Mouse (Mus musculus) cerebellum, postnatal 36 days (tissue): Measurements from ENCODE around the gene Cmas.
A peak's percentile ranks its signal among the peaks of the same experiment; 100 is the strongest.

Experiments
- DNase-seq, 2 experiments: peaks; one replicate each; pipeline ENCODE4 v3.0.0; 2021 to 2022; ENCODE audit warnings: mixed read lengths in 2 of 2

Gene Cmas

DNA sequence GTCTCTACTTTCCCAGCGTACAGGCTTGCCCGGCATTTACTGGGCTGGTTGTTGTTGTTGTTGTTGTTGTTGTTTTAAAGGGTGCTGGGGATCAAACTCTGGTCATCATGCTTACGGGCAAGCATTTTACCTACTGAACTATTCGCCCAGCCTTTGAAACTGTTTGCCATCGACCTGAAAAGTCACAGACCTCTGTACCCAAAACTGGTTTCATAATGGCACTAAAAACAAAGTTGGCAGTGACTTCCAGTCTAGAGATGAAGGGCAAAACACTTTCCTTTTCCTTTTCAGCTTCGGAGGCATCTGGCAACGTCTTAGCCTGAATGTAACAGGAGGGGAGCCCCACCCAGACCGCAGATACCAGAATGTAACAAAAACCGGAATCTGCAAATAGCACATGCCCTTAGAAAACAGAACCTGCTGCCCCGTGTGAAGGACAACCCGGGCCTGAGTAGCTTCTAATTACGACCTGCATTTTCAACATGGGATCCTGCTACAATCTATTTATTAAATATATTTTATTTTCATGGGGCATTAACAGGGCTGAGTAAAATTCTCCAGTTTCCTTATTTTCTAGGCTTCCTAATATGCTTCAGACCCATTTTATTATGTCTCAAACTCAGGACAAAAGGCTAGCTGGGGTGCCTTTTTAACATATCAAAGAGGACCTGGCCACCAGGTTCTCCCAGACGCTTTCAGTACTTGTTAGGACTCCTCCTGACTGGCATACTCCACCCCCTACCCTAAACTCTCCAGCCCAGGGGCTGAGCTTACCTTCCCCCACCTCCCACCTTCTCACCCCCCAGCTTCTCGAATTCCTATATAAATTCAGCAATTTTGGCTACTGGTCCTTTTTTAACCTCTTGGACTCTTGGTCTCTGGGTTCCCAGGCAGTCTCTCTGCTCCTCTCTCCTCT is 3.9 kb upstream of the Cmas start:
- no peak for DNase-seq

DNA sequence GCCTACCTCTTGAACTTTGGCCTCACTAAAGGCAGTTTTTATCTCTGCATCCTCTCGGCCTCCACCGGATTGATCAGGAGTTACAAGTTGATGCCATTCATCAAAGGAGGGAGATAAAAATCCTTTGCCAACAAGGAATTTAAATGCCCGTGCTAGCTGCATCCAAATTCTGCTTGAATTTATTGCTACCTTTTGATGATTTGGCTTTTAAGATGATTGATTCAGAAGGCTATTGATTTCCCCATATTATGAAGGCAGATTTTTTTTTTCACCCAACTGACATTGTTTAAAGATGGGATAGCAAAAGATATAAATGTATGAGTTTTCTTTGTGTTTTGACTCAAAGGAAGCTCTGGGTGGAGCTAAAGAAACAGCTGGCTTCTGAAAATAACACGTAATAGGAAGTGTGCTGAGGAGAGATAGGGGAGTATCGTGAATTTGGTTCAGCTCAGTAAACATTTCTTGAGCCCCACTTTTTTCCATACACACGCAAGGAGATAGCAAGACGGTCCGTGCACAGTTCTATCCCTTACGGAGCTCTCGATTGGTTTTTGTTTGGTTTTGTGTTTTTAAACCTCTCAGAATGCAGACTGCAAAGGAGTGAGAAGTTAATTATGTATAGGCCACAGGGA is 964 bp downstream of the Cmas start:
- DNase-seq, result no peak

DNA sequence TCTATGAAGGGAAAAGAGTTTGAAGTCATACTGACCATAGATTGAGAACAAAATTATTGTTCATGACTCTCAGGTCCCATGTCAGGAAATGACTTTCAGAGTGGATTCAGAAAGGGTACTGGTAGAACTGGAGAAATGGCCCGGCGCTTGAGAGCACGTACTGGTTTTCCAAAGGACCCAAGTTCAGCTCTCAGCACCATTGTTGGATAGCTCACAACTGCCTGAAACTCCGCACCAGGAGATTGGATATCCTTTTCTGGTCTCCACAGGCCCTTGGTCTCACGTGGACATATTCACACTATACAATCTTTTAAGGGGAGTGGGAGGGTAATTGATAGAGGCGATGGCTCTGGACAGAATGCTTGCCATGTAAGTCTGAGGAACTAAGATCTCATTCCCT is 1.5 kb downstream of the Cmas start:
- DNase-seq, result no peak

DNA sequence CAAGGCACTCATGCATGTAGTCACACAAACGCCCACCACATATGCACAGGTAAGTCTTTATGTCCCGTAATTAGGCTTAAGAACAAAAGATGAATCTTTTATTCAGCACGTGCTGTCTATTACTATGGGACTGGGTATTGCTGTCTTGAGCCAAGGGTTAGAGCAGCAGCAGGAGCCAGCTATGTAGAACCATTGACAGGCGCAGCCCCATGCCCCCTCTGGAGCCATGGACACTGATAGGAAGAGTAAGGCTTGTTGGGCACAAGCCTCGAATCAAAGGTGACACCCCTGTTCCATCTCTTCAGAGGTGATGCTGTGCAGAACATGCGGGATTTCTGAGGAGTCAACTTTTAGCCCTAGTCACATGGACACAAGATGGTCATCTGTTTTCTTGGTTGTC is 2.1 kb downstream of the Cmas start:
- no peak for DNase-seq

DNA sequence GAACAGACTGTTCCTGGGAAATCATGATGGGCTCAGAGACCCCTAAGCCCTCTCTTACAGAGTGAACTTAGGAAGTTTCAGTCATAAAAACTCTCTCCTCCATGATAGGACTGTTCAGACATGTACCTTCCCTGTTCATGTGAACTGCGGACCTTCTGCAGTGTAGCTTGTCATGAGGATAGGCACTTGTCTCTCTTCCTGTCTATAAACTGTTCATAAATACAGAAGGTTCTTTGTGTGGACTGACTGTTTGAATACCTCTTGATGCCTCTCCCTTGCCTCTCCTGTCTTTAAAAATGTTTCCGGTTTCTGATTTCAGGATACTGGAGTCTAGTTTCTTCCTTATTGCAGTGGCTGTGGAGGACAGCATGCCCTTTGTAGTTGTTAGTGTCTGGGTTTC is 3.1 kb downstream of the Cmas start:
- no peak for DNase-seq

DNA sequence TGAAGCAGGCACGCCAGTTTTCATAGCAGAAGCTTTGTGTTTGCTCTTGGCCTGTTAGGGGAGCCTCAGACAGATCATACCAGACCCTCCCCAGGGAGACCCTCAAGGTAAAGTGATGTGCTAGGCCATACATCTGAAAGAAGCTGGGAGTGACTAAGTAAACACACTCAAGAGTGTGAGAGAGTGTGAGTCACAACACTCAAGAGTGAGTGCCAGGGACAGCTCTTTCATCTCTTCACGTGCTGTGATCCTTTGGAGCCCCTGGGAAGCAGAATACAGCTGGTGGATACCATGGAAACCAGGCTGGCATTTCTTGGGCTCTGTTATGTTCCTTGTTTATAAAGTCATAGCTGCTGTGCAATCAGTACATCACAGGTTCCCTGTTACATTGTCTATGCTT is 8.4 kb downstream of the Cmas start:
- no peak for DNase-seq

DNA sequence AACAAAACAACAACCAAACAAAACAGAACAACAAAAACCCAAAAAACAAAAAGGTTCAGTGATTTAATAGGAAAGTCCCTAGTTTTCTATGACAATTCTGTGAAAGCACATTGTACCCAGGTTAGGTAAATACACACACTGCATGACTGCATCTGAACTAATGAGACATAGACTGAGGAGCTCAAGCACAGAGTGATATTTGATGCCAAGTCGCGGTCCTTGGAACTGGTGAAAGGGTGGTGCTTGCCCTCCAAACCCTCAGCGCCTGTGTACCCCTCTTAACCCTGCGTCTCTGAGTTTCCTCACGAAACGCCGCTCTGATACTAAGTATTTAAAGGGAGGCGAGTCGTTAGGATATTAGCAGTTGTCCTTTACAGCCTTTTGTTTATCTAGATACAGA is 10.8 kb downstream of the Cmas start:
- DNase-seq, result no peak

DNA sequence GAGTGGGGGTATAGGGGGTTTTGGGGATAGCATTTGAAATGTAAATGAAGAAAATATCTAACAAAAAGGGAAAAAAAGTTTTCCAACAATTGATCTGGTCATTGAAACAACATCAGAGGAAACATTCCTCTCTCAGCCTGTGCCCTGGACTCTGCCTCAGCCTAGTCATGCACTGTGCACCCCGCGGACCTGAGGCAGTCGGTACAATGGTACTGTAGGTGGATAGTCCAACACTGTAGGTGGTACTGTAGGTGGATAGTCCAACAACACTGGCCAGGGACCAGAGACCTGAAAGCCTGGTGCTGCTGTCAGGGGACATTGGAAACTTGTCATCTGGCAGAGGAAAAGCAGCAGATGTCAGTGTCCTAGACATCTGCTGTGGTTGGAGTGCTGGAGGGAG is 13.4 kb downstream of the Cmas start:
- DNase-seq, result no peak

DNA sequence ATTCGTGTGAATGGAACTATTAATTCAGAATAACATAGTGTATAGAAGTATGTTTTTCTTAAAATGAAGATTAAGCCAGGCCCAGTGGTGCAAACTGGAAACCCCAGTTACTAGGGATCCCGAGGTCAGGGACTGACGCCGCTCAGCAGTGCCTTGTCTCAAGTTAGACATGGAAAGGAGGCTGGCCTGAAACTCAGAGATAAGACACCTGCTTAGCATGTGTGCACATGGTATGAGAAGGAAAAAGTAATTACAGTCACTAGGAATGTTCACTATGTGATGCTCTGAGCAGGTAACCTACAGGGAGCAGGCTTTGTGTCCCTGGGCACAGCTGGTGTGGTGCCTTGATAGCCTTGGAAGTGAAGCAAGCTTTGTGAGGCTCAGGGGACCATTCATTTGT is 15.2 kb downstream of the Cmas start:
- no peak for DNase-seq

DNA sequence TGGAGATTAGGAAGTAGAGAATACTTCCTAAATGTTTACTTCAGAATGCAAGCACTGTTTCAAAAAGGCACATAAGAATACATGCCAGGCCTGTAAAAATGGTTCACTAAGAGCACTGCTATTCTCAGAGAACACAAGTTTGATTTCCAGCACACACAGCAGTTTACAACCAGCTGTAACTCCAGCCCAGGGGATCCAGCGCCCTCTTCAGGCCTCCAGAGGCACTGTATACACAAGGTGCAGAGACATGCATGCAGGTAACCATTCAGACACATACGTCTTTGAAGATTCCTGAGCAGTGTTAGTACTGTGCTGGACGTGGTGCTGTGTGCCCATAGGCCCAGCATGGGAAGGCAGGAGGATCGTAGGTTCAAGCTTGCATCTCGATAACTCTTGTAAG is 17.1 kb downstream of the Cmas start:
- no peak for DNase-seq

DNA sequence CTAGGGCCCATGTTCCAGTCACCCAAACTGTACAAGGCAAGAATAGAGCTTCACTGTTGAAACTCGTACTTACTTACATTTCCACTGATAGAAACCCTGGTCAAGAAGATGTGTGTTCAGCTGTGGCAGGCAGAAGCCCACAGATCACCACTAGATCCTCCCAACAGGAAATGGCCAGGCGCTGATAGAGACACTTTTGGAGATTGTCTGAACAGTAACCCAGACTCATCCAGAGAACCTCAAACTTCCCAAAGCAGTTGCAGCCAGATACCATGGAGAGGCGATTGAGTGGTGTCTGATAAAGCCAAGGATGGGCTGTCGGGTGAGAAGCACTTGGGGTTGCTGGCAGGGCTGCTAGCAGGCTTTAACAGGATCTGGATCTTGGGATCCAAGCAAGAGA is 20.4 kb downstream of the Cmas start:
- DNase-seq, result no peak

DNA sequence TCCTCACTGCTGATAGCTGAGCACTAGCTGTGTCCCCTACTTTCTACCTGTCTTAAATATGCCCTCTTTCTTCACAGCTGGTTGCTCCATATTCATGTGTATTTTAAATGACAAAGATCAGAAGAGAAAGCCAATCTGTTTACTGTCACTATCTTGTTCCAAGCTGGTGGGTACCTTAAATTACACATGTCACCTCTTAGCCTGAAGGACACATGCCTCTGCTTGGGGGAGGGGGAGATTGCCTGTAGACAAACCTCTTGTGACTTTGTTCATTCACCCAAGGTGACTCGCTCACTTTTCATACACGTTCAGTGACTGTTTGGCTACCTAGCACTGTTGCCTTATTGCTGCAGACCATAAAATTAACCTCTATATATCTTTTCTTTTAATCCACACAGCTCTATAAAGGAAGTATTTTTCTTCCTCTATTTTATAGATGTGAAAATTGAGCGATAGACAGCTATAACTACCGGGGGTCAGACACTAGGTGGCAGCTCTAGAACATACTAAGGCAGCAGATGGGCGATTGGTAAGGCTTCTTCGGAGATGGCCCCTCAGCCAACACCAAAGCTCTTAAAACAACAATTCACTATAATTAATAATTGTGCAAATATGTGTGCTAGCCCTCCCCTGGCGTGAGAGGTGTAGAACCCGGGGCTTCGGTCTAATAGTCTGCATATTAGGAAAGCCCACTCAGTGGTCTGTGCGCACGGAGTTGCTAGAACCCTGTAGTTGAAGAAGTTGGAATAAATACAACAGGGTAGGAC is 22.7 kb downstream of the Cmas start:
- DNase-seq, result peak; percentile 63 to 64

DNA sequence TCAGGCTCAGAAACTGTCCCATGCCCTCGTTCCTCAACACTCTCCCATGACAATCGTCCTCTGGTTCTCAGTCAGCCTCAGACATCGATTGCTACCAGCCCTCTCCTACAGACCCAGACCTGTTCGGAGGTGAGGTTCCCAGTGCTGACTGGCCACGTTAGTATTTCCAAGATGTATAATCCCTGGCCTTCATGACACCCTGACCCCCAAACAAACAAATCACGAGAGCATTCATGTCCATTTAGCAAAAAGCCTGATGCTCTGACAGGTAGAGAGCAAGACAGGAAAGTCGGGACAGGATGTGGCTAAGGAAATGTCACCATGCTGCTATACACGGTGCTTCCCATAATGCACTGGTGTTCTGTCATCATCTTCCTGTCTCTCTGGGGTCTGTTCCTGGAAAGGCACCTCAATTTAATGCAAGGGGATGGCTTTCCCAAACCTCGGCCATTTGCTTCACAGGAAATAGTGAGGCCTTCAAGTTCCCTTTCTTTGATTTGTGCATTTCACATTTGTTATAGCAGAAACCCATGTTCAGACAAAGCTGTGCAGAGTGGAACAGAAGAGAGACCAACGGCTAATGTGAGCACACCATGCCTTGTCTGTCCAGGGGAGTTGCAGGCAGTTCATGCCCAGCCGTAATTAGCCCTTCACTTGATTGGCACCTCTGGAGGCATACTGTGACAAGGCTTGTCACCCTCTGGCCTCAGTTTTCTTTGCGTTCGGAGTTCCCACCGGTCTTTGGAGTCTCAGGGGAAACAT is 23.5 kb downstream of the Cmas start:
- DNase-seq, result no peak

DNA sequence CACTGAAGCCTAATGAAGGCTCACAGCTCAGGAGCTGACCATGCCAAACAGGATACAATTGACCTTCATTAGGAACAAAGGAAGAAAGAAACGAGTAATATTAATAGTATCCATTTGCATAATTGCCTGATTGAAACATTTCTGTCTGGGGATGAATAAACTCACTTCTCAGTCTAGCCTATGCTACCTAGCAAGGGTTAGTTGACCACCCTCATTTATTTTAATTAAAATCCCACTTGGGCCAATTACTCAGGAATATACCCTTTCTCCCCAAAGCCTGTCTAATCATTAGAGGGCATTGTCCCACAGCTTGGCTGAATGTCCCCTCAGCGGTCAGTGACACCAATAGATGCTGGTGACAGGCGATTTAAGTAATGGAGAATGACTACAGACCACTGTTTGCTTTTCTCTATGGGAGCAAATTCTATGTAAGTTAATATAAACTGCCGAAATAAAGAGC is 24.1 kb downstream of the Cmas start:
- DNase-seq, result no peak

DNA sequence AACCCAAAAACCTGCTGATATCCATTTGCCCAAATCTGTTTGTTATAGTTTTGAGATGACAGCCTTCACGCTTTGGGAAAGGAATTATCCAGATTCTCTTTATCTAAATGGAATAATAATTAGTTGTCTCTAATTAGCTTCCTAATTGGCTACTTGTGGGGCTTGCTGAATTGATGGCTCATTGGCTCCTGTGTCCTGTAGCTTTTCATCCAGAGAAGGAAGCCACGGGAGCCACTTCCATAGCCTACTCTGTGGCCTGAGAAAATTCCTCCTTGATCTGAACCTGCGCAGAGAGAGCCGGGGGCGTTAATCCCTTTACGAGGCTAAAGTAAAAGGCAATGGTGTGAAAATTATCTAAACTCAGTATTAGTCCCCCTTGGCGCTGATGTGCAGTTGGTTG is 24.8 kb downstream of the Cmas start:
- no peak for DNase-seq

DNA sequence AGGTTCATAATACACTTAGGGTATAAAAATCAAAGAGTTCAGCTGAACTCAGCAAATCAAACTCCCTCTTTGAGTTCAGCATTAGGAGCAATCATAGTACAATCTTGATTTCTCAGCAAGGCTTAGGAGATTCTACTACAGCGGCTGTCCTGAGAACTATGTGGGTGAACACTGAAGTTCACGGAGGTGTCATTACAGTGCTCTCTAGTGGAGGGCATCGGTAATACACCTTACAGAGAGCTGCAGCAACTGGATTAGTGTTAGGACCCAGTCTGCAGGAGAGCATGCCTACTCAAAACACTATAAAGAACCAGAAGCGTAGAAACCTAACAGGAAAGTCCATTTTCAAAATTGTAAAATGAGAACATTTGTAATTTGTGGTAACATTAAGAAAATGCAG is 28.9 kb downstream of the Cmas start:
- DNase-seq, result peak; percentile 39 to 51

DNA sequence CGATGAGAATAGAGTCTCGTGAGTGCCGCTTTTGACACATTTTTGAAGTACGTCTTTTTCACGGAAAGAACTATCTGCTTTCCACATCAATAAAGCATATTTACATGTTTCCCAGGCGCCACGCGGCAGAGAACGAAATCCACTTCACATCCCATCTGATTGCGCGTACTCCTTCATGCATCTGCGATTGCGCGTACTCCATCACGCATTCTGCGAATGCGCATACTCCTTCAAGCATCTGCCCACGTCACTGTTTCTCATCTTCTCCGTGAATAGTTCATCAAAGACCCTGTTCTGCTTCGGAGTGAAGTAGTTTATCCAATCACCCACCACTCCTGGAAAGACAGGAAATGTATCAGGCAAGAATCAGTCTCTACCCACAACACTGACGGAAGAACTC is 29.6 kb downstream of the Cmas start:
- no peak for DNase-seq

DNA sequence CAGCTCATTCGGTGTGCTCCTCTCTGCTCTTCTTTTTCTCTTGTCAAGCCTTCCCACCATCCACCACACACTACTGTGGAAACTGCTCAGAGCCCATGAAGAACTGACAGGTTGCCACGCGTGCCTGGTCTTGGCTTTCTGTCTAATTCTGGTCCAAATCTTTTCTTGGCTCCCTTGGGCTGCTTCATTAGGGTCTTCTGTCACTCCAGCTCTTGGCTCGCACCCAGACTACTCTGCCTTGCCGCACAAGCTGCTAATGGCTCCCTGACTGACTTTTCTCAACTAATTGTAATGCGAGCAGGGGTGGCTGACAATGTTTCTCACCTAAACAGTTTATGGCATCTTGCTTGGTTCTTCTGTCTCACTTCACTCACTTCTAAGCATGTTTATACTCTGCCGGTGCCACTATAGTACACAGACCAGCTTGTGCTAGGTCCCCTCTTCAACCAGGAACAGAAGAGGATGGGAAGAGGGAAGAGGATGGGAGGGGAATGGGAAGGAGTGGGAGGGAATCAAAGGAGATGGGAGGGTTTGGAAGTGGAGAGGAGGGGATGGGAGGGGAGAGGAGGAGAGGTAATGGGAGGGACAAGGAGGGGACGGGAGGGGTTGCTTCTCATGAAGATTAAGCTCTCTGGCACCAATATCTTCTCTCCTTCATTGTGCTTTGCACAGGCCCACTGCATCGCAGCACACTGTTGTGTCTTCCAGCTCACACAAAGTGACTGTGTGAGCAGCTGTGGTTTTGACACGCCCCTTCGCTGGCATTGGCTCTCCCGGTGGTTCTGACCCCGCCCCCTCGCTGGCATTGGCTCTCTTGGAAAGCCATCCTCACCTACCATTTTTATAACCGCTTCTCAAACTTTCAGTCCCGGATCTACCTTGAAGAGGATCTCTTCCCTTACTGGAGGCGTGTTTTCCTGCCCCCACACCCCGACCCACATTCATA is 31.8 kb downstream of the Cmas start:
- DNase-seq, result no peak

DNA sequence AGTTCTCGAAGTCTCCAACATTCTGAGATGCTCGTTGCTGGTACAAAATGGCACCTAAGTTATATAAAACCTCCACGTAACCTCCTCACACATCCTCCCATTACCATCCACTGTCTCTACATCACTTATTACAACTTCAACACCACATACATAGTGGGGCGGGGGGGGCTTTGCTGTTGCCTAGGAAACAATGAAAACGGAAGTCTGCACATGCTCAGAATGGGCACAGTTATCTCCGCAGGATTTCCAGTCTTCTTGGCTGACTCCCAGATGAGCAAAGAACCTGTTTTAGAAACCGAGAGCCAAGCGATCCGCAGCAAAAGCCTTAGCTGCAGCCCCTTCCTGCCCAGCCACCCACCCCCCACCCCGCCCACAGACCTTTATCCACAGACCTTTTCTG is 33.2 kb downstream of the Cmas start:
- DNase-seq, result no peak

DNA sequence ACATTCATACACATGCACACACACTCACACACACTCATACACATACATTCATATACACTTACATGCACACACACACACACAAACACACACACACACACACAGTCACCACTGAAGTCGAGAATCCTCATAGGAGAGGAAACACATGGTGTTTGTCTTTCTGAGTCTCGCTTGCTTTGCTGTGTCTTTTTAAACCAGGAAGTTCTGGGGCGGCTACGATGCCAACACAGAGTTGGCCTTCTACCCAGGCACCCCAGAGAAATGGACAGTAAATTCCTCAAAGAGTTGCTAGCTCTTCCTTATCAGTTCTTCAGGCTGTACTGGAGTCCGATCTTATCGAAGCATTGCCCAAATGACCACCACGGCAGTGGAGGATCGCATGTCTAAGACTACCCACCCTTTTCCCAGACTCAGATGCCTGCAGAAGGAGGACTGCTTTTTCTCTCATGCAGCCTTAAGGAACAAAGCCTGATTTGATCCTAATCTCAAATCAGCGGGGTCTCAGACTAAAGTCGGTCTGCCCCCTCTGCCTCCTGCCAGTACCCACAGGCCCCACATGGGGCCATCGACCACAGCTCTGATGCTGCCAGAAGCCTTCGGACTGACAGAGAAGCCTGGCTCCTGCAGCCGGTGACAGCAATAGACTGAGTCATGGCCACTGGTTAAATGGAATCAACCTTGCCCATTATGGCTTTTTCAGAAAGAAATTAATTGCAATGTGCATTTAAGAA is 35.9 kb downstream of the Cmas start:
- no peak for DNase-seq

DNA sequence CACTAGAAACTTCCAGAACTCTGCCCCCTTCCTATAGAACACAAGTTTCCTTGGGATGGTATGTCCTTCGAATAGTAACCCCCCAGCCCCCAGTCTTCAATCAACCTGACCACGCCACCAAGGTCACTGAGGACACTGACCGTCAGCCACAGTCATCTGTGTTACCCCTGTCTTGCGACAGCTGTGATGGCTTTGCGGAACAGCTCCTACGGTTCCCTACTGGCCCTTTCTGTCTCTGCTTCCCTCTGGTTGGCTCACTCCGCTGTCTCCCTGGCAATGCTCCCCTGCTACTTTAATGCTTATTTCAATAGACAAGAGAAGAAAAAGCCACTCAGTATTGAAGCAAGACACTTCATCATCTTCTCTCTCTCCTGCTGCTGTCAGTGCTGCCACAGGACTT is 37.0 kb downstream of the Cmas start:
- DNase-seq, result no peak
